30 mouse cellular contexts compared by ENCODE assay signal in genomic region chr13:82106032-82106431, GRCm38 (mm10).
DNase-seq lines count a peak whose midpoint lies in the region; ATAC-seq lines count a peak whose summit lies in the region.
"Had no signal": no experiment of that assay in that cellular context is flagged by ENCODE, and none has a peak within 500 bp of the region (broad histone marks: within the 10 kb centered on the region; RNA-seq: fewer than 3 reads in every experiment).

No protein-coding gene starts in this region.

- no peak overlapping the region for H3K9ac ChIP-seq in hindbrain, embryonic 15.5 days
- no peak overlapping the region for H3K9ac ChIP-seq in hindbrain, embryonic 11.5 days (ENCODE audit: low read depth, low read length)
- H3K9ac ChIP-seq in midbrain, embryonic 14.5 days (replicated peaks; ENCODE audit: low read length) = no peak overlapping the region
- no peak overlapping the region for H3K9ac ChIP-seq in neural tube, embryonic 14.5 days (replicated peaks; ENCODE audit: low read depth, low read length)
- H3K9ac ChIP-seq: embryonic facial prominence, embryonic 13.5 days; forebrain, embryonic 12.5 days; forebrain, embryonic 15.5 days; heart, embryonic 13.5 days; intestine, embryonic 15.5 days had no signal

- H3K4me1 ChIP-seq in hindbrain, embryonic 15.5 days (replicated peaks) = no peaks in the 10 kb centered on the region
- no peaks in the 10 kb centered on the region for H3K4me1 ChIP-seq in hindbrain, embryonic 11.5 days (replicated peaks; ENCODE audit: control insufficient read depth, insufficient read depth, low read length)
- no peaks in the 10 kb centered on the region for H3K4me1 ChIP-seq in midbrain, embryonic 14.5 days (ENCODE audit: control insufficient read depth, insufficient read depth, low read length)
- H3K4me1 ChIP-seq in midbrain, embryonic 10.5 days = no peaks in the 10 kb centered on the region
- no peaks in the 10 kb centered on the region for H3K4me1 ChIP-seq in neural tube, embryonic 14.5 days (ENCODE audit: control insufficient read depth, insufficient read depth, low read length)
- H3K4me1 ChIP-seq: embryonic facial prominence, embryonic 10.5 days; embryonic facial prominence, embryonic 13.5 days; forebrain, embryonic 12.5 days; forebrain, embryonic 15.5 days; heart, embryonic 10.5 days; heart, embryonic 13.5 days; intestine, embryonic 15.5 days had no signal

- no peaks in the 10 kb centered on the region for H3K27me3 ChIP-seq in hindbrain, embryonic 15.5 days
- H3K27me3 ChIP-seq in hindbrain, embryonic 11.5 days (ENCODE audit: control insufficient read depth, insufficient read depth, low read length) = no peaks in the 10 kb centered on the region
- no peaks in the 10 kb centered on the region for H3K27me3 ChIP-seq in midbrain, embryonic 14.5 days (ENCODE audit: control insufficient read depth, insufficient read depth, low read length)
- no peaks in the 10 kb centered on the region for H3K27me3 ChIP-seq in midbrain, embryonic 10.5 days (ENCODE audit: low read depth, poor library complexity, severe bottlenecking)
- no peaks in the 10 kb centered on the region for H3K27me3 ChIP-seq in neural tube, embryonic 14.5 days (ENCODE audit: control insufficient read depth, insufficient read depth, low read length)
- H3K27me3 ChIP-seq: CH12.LX; embryonic facial prominence, embryonic 13.5 days; forebrain, embryonic 12.5 days; forebrain, embryonic 15.5 days; heart, embryonic 13.5 days; intestine, embryonic 15.5 days had no signal

- 50% methylated on average over 2 of the region's 2 CpGs for WGBS in hindbrain, embryonic 15.5 days
- 79% methylated on average over 2 of the region's 2 CpGs for WGBS in hindbrain, embryonic 11.5 days
- WGBS in midbrain, embryonic 14.5 days = 67% methylated on average over 2 of the region's 2 CpGs
- WGBS in midbrain, embryonic 10.5 days = 84% methylated on average over 2 of the region's 2 CpGs
- 49% methylated on average over 2 of the region's 2 CpGs for WGBS in neural tube, embryonic 14.5 days

- H3K9me3 ChIP-seq in hindbrain, embryonic 15.5 days = no peaks in the 10 kb centered on the region
- H3K9me3 ChIP-seq in hindbrain, embryonic 11.5 days (ENCODE audit: control insufficient read depth, low read length) = no peaks in the 10 kb centered on the region
- no peaks in the 10 kb centered on the region; the same call in 1 of the 2 replicates for H3K9me3 ChIP-seq in midbrain, embryonic 14.5 days (ENCODE audit: control insufficient read depth, low read length)
- H3K9me3 ChIP-seq in midbrain, embryonic 10.5 days (replicated peaks) = no peaks in the 10 kb centered on the region
- H3K9me3 ChIP-seq in neural tube, embryonic 14.5 days (ENCODE audit: control insufficient read depth, low read length) = no peaks in the 10 kb centered on the region
- H3K9me3 ChIP-seq: embryonic facial prominence, embryonic 10.5 days; forebrain, embryonic 12.5 days; forebrain, embryonic 15.5 days; G1E; heart, embryonic 10.5 days; heart, embryonic 13.5 days; intestine, embryonic 15.5 days had no signal

- no peaks in the 10 kb centered on the region for H3K36me3 ChIP-seq in hindbrain, embryonic 15.5 days
- no peaks in the 10 kb centered on the region for H3K36me3 ChIP-seq in hindbrain, embryonic 11.5 days (ENCODE audit: control insufficient read depth, insufficient read depth, low read length)
- H3K36me3 ChIP-seq in midbrain, embryonic 14.5 days (ENCODE audit: control insufficient read depth, insufficient read depth, low read length) = no peaks in the 10 kb centered on the region
- H3K36me3 ChIP-seq in midbrain, embryonic 10.5 days = no peaks in the 10 kb centered on the region
- no peaks in the 10 kb centered on the region for H3K36me3 ChIP-seq in neural tube, embryonic 14.5 days (ENCODE audit: control insufficient read depth, insufficient read depth, low read length)
- H3K36me3 ChIP-seq: embryonic facial prominence, embryonic 10.5 days; embryonic facial prominence, embryonic 13.5 days; forebrain, embryonic 12.5 days; forebrain, embryonic 15.5 days; G1E; heart, embryonic 10.5 days; heart, embryonic 13.5 days; intestine, embryonic 15.5 days had no signal

- ATAC-seq in hindbrain, embryonic 15.5 days (ENCODE audit: low FRiP score, low read depth) = 0 out of 2 replicates have a peak, but pooled peaks have one; percentile 42
- ATAC-seq in hindbrain, embryonic 11.5 days (ENCODE audit: low FRiP score) = no peak
- 0 out of 2 replicates have a peak, but pooled peaks have one; percentile 20 for ATAC-seq in midbrain, embryonic 14.5 days (ENCODE audit: low FRiP score, low TSS enrichment)
- ATAC-seq in neural tube, embryonic 14.5 days (ENCODE audit: low read depth) = peak; percentile 66; the same call in 1 of the 2 replicates
- ATAC-seq: forebrain, embryonic 15.5 days; intestine, embryonic 15.5 days had no signal

- no peak overlapping the region for H3K4me3 ChIP-seq in hindbrain, embryonic 15.5 days
- no peak overlapping the region for H3K4me3 ChIP-seq in hindbrain, embryonic 11.5 days (ENCODE audit: low read depth, low read length)
- no peak overlapping the region for H3K4me3 ChIP-seq in midbrain, embryonic 14.5 days (replicated peaks; ENCODE audit: low read depth, low read length)
- no peak overlapping the region for H3K4me3 ChIP-seq in midbrain, embryonic 10.5 days
- H3K4me3 ChIP-seq in neural tube, embryonic 14.5 days (ENCODE audit: low read depth, low read length) = no peak overlapping the region
- H3K4me3 ChIP-seq: embryonic facial prominence, embryonic 10.5 days; embryonic facial prominence, embryonic 13.5 days; erythroblast, embryonic 14.5 days; forebrain, embryonic 12.5 days; forebrain, embryonic 15.5 days; heart, adult 2 months; heart, embryonic 10.5 days; heart, embryonic 13.5 days; intestine, embryonic 15.5 days had no signal

- H3K4me2 ChIP-seq in hindbrain, embryonic 15.5 days = no peak overlapping the region
- no peak overlapping the region for H3K4me2 ChIP-seq in hindbrain, embryonic 11.5 days (replicated peaks; ENCODE audit: low read depth, low read length)
- no peak overlapping the region for H3K4me2 ChIP-seq in midbrain, embryonic 14.5 days (ENCODE audit: low read length)
- H3K4me2 ChIP-seq in neural tube, embryonic 14.5 days (ENCODE audit: low read depth, low read length) = no peak overlapping the region
- H3K4me2 ChIP-seq: embryonic facial prominence, embryonic 13.5 days; forebrain, embryonic 12.5 days; forebrain, embryonic 15.5 days; heart, embryonic 13.5 days; intestine, embryonic 15.5 days had no signal

- DNase-seq in hindbrain, embryonic 11.5 days (ENCODE audit: low spot score) = no peak
- DNase-seq in midbrain, embryonic 14.5 days = peak; percentile 2
- no peak for DNase-seq in midbrain, embryonic 10.5 days (ENCODE audit: low spot score)
- peak; percentile 35 for DNase-seq in MN1 (ENCODE audit: low spot score)
- no peak for DNase-seq in lung, postnatal 14 days
- DNase-seq: adrenal gland, adult 2 months; adrenal gland, postnatal 14 days; B cell, adult 2 months; cerebellum, adult 11-12 months; cerebellum, adult 8-10 months; cerebellum, postnatal 10 days; cerebellum, postnatal 36 days; embryo, embryonic 11 days; gastrocnemius, postnatal 10 days; gastrocnemius, postnatal 36 days; heart, adult 2 months; heart, postnatal 14 days; heart, postnatal 4 days had no signal

- no peak overlapping the region for H3K27ac ChIP-seq in hindbrain, embryonic 15.5 days (replicated peaks)
- H3K27ac ChIP-seq in hindbrain, embryonic 11.5 days (ENCODE audit: low read depth, low read length) = no peak overlapping the region
- no peak overlapping the region for H3K27ac ChIP-seq in midbrain, embryonic 14.5 days (replicated peaks; ENCODE audit: low read depth, low read length)
- no peak overlapping the region for H3K27ac ChIP-seq in midbrain, embryonic 10.5 days (replicated peaks)
- no peak overlapping the region for H3K27ac ChIP-seq in neural tube, embryonic 14.5 days (ENCODE audit: low read depth, low read length)
- H3K27ac ChIP-seq: embryonic facial prominence, embryonic 10.5 days; embryonic facial prominence, embryonic 13.5 days; forebrain, embryonic 12.5 days; forebrain, embryonic 15.5 days; heart, adult 2 months; heart, embryonic 10.5 days; heart, embryonic 13.5 days; intestine, embryonic 15.5 days had no signal

Comparison
In these comparisons a context has a peak if more than half of its experiments do, and no peak if none do; other contexts are left out.
1. DNase-seq: peak in midbrain, embryonic 14.5 days (single experiment) and MN1 (single experiment); none in hindbrain, embryonic 11.5 days (single experiment), midbrain, embryonic 10.5 days (single experiment) and lung, postnatal 14 days (single experiment).